Mouse (Mus musculus) c-Kit-positive CD71-negative TER-119-negative erythroid progenitor cells, embryonic 14.5 days (primary cell): ENCODE measurements at regions not wholly inside any gene's neighbourhood (a gene's known extent, or its start where the extent isn't known, plus 50 kb on each side); places are given as distances from the start of the nearest gene placed in this dataset.
"Not testable (repeated sequence)": the region's sequence is repeated elsewhere in the genome, so short reads cannot be mapped to it uniquely, and the experiment has no call there.

Source experiments
- DNase-seq: peaks from one replicate; pipeline ENCODE4 v3.0.0-alpha.2; 2013; ENCODE audit warnings: low read depth

DNA sequence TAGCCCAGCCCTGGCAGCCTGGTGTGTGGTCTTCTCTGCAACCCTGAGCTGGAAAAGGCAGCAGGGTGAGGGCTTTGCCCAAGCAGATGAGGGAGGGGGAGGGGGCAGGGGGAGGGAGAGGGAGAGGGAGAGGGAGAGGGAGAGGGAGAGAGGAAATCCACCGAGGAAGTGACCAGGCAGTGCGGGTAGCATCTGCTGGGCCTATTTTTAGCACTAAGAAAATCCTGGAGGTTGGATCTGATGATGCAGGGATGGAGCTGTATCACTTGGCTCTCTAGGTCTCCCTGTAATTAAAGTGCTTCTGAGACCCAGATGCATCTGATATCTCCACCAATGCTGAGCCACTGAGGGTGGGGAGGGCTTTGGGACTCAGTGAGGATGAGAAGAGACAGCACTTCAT is 61.2 kb upstream of the Atxn1 start:
- no peak for DNase-seq

DNA sequence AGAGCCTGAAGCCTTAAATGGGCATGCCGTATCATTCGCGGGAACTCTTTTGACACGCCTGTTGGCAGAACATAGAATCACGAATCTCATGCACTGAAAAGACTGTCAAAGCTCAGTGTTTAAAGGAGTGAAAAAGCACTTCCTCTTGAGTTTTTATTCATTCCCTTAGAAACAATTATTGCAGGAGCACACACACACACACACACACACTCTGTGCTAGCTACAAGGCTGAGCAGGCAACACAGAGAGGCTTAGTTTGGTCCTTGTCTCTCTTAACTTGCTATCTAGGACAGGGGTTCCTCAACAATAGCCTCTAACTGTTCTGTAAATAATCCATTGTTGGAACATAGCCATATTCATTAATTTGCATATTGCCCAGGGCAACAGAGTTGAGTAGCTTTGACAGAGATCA is 58.8 kb upstream of the Atxn1 start:
- no peak for DNase-seq

DNA sequence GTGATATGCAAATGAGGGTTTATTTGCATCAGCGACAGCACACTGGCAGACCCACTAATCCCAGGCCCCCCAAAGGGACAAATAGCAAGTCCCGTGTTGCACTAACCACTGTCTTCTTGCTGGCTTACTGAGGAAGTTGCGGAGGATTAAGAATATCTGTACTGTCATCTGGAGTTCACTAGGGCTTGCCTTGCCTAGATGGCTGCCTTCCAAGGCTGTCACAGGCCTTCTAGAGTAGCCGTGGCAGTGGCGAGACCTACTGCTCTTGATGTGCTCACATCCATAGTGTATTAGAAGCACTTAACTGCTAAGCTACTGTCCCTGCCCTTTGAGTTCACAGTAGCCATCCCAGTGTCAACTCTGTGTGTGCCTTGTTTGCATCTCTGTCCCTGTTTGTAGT is 58.4 kb upstream of the Atxn1 start:
- no peak for DNase-seq

DNA sequence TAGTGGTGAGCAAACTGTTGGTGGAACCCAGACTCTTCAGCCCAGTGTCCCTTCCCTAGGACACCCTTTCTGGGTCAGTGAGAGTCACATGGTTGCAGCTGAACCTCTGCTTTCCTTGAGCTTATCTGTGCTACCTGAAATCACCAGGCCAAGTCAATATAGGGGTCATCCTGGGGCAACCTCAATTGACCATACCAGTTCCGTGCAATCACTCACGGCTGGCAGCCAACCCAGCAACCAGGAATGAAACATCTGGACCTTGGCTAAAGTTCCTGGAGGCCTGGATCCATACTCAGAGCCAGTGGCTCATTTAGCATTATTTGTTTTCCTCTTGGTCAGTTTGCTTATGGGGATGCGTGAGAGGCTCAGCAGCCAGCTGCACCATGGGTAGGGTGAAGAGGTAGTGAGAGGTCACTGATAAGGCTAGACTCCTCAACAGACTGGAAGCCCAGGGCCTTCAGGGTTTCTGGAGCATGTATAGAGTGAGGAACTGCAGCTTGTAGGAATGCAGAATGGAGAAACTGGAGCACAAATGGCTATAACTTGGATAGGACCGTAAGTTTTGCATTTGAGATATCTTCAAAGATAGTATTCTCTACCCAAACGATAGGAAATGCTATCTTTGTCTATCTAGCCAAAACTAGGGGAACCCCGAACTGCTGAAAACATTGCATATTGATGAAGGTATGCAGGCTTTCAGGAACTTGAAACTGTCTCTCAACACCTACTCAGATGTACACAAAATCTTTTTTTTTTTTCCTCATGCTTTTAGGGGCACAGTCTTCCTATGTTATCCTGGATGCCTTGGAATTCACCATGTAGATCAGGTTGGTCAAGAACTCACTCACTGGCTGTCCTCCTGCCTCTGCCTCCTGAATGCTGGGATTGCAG is 56.4 kb upstream of the Atxn1 start:
- no peak for DNase-seq

DNA sequence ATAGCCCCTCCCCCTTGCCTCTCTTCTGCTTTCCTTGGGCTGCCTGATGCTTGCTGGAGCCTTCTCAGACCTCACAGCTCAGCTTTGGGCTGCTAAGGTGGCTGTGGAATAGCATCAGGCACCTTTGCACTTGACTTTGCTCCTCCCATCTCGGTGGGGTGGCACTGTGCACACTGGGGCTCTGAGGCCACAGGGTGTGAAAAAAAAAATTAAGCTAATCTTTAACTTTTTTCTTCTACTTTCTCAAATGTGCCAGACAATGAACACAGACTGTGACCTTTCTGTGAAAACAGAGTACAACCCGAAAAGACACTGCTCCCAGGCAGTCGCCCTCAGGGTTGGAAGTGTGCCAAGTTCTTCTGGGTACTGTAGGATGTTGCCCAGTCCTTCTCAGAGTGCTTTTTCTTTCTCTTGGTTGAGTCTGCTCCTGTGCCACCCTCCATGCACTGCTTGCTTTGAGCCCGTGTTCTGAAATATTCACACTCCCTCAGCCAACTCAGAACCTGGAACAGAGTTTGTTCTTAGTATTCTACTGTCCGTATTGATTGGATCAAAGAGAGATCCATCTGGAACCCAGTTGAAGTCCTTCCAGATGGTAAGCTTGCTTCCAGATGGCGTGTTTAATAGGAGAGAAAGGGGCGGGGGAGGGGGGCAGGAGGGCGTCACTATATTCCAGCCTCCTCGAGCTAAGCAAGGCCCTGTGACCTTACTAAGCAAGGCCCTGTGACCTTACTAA is 54.8 kb upstream of the Atxn1 start:
- no peak for DNase-seq

DNA sequence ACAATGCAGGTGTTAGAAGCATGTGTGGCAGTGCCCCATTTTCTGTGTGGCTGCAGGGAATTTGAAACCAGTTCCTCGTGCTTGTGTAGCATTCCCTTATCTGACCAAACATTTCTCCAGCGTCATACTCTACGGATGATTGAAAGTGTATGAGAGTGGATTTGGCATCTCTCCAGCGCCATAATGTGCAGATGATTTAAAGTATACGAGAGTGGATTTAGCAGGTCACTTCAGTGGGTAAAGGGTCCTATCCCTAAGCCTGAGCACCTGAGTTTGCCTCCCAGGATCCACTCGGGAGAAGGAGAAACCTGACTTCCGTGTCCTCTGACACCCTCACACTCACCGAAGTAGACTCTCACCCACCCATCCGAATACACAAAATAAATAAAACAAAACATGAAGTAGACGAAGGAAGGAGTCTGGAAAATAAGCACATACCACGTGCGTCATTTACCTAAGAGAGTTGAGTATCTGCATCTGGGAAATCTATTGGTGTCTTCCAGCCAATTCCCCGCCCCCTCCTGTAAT is 54.2 kb upstream of the Atxn1 start:
- DNase-seq, result no peak

DNA sequence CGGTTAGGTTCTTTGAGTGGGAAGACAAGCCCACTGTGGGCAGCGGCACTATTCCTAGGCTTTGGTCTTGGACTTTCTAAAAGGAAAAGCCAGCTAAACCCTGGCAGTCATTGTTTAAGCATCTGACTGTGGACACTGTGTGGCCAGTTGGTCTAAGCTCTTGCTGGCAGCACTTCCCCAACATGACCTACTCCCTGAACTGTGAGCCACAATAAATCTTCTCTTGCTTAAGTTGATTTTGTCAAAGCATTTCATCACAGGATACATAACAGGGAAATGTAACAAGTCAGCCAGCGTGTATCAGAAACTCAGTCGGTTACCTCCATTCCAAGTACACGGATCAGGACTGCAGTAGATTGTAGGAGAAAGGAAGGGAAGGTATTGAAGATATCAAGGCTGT is 52.9 kb upstream of the Atxn1 start:
- no peak for DNase-seq

DNA sequence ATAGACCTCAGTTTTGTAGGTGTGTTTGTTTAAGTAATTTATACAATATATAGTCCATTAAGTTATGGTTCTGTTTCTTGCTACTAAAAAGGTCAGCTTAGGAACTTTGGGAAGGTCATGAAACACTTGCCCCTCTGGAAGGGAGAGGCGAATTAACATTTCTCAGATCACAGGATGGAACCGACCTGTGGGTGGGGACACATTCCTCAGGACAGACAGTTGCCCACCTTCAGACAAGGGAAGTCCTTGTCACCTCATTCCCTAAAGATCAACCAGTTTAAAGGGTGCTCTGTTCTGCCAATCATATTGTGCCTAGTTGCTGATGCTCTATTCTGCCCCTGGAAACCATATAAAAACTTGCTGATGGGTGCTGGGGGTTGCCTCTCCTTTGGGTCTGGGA is 52.2 kb upstream of the Atxn1 start:
- not testable (repeated sequence) for DNase-seq

DNA sequence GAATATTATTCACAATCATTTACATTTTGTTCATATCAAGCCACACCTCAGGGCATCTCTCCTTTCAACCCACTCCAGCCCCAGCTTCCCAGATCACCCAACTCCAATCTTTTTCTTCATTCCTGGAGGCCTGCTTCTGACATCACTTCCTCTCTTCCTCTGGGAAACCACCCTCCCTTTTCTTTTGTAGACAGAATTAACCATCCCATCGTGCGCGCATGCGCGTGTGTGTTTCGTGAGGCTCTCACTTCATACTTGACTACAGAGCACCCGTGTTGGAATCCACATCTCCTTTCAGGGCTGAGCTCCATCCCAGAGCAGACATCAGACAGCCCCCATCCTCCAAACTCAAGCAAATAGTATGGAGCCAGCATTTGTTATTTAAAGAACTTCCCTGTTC is 50.4 kb upstream of the Atxn1 start:
- DNase-seq, result no peak

DNA sequence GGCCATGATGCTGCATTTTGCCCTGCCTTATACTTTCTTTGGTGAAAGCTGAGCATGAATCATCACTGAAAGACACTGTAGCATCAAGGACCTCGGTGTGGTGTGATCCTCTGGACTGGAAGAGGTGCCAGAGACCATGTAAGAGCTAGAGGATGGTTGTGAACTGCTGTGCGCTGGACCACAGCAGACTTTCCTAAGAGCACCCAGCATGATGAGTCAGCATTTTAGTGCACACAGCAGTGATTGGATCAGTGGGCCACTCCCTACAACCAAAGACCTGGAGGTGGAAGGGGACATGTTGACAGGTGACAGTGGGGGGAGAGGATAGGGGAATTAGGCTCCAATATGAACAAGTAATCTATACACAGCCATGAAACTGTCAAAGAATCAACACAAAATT is 49.8 kb upstream of the Atxn1 start:
- no peak for DNase-seq
